Mouse (Mus musculus) ZHBTc4 (cell line): Measurements from ENCODE around the gene Pard3b.
A peak's percentile ranks its signal among the peaks of the same experiment; 100 is the strongest.
"Not testable (repeated sequence)": the region's sequence is repeated elsewhere in the genome, so short reads cannot be mapped to it uniquely, and the experiment has no call there.

Source experiments
- DNase-seq: peaks from one replicate; pipeline ENCODE4 v3.0.0-alpha.2; 2011; ENCODE audit warnings: low read depth, low spot score

Gene Pard3b

GRCm38 (mm10) chr1:62576939-62577590 lies 938.4 kb downstream of the Pard3b start:
- DNase-seq: no peak

- DNase-seq: no peak
These were observed 940.6 kb downstream of the Pard3b start for GRCm38 (mm10) chr1:62579024-62579765.

- DNase-seq: peak; percentile 35
These were observed 941.8 kb downstream of the Pard3b start for GRCm38 (mm10) chr1:62580314-62580935.

DNA sequence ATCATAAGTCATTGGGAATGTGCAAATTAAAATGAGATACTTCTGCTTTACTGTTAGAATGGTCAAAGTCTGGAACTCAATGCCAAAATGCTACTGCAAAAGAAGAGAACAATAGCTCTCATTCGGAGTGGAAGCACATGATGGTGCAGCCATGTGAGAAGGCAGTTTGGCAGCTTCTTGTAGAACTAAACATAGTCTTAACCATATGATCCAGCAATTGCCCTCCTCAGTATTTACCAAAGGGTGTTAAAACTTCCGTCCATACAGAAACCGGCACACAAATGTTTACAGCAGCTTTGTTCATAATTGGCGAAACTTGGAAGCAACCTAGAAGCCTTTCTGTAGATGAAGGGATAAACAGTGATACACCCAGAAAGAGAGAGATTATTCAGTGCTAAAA lies 943.9 kb downstream of the Pard3b start:
- DNase-seq: no peak

- no peak for DNase-seq
These were observed 948.9 kb downstream of the Pard3b start for GRCm38 (mm10) chr1:62587536-62587935.

DNA sequence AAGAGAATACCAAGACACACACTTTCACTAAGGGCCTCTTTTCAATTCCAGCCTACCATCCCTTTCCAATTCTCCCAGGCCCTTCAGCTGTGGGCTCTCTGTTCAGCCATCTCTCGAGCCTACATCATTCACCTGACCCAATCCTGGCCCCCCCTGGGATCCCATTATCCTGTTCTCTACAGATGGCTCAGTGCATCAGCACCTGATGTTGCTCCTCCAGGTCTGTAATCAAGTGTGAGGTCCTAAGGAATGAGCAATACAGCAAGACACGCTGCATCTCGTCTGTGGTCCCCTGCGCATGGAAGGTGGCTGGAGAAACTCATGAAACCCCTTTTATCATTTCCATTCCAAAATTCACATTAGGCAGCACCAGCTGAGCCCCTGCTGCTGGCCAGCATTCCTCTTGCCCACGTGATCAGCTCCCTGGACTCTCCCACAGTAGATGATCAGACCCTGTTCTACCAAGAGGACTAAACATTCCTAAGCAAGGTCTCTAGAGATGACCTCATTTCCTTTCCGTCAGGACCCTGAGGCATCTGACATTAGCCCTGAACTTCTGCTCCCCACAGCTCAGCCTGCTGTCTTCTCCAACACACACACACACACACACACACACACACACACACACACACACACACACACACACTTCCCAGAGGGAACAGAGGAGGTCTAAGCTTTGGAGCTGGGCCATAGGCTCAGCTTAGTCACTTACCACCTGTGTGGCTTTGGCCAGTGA lies 952.8 kb downstream of the Pard3b start:
- DNase-seq: no peak

- no peak for DNase-seq
These were observed 956.8 kb downstream of the Pard3b start for GRCm38 (mm10) chr1:62595401-62595800.

GRCm38 (mm10) chr1:62597751-62598400 lies 959.3 kb downstream of the Pard3b start:
- DNase-seq: peak; percentile 25

- DNase-seq: no peak
These were observed 959.9 kb downstream of the Pard3b start for GRCm38 (mm10) chr1:62598551-62598950.

DNA sequence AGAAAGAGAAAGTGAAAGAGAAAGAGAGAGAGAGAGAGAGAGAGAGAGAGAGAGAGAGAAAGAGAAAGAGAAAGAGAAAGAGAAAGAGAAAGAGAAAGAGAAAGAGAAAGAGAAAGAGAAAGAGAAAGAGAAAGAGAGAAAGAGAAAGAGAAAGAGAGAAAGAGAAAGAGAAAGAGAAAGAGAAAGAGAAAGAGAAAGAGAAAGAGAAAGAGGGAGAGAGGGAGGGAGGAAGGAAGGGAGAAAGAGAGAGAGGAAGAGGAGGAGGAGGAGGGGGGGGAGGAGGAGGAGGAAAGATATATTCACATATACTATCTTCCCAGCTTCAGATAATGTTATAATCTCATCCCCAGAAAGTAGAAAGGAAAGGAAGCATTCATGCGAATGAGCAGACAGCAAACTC lies 966.0 kb downstream of the Pard3b start:
- DNase-seq: not testable (repeated sequence)

DNA sequence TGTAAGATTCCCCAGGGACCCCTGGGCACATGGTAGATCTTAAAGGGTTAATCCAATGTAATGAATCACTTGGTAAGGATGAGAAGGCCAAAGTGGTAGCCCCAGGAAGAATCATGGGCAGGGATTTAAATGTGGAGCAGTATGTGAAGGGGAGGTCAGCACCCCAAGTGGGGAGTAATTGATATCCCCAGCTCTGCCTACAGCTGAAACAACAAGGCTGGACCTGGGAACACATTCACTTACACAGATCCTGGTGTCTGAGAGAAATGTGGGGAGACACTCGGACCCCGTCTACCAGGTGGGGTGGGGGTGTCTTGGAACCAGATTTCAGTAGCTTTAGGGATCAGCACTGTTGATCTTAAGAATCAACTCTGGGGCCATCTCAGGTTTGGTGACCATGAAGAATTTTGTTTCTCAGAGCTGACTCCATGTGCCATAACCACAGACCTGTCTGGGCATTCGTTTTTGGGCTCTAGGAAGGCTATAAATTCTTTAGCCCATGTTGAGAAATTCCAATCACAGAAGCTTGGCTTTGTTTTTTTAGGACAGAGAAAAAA lies 979.6 kb downstream of the Pard3b start:
- no peak for DNase-seq

- DNase-seq: no peak
These were observed 980.8 kb downstream of the Pard3b start for GRCm38 (mm10) chr1:62619456-62619855.

DNA sequence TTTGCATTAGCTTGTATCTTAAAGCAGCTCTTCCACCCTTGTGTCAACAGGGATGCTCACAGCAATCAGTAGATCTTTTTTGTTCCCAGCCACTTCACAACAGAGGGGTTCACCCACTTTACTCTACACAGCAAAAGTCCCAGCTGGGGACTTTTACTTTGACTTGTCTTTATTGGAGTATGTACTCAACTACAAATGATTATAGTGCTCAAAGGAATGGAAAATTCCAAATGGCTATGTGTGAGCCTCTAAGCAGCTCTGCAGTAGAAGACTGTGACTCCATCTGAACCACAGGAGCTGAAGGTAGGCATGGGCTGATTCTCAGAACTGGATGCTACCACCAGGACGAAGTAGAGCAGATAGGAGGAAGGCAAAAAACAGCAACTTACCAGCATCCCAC lies 983.8 kb downstream of the Pard3b start:
- DNase-seq: no peak

- DNase-seq: no peak
These were observed 985.5 kb downstream of the Pard3b start for GRCm38 (mm10) chr1:62624166-62624565.

DNA sequence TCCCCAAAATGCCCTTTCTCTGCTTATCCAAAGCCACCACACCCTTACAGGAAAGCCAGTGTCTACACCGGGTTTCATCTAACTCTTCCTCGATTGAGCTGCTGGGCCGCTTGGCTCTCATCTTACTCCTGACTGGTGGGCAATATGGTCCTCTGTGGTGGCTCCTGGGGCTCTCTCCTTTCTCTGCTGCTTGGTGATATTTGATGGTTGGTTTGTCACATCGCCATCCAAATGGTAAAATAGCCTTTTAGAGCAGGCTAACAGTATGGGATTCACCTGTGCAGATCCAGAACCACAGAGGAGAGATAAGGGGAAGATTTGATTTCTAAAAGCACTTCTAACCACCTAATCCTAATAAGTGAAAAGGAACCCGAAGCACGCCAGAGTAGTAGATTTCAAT lies 986.2 kb downstream of the Pard3b start:
- no peak for DNase-seq

DNA sequence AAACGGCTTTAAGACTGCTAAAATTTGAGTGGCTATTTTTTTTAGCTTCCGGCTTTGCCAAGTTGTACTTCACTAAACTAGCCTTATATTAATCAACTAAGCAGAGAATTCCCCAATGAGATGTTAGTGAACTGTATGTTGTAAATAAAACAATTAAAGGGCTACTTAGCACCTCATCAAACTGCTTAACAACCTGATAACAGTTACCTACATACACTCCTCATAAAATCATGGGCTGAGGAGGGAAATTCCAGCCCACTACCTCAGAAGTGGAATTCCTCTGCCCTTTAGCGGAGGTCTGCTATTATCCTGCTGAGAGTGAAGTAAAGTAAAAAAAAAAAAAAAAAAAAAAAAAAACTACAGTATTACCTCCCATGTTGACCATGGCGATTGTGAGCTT lies 986.7 kb downstream of the Pard3b start:
- DNase-seq: no peak

GRCm38 (mm10) chr1:62625819-62626505 lies 987.3 kb downstream of the Pard3b start:
- no peak for DNase-seq

- DNase-seq: no peak
These were observed 991.3 kb downstream of the Pard3b start for GRCm38 (mm10) chr1:62629952-62630351.

- DNase-seq: no peak
These were observed 993.1 kb downstream of the Pard3b start for GRCm38 (mm10) chr1:62631511-62632305.

GRCm38 (mm10) chr1:62632886-62633285 lies 994.3 kb downstream of the Pard3b start:
- DNase-seq: no peak
